Mouse (Mus musculus): ENCODE measurements at regions not wholly inside any gene's neighbourhood (a gene's known extent, or its start where the extent isn't known, plus 50 kb on each side); places are given as distances from the start of the nearest gene placed in this dataset.

DNA sequence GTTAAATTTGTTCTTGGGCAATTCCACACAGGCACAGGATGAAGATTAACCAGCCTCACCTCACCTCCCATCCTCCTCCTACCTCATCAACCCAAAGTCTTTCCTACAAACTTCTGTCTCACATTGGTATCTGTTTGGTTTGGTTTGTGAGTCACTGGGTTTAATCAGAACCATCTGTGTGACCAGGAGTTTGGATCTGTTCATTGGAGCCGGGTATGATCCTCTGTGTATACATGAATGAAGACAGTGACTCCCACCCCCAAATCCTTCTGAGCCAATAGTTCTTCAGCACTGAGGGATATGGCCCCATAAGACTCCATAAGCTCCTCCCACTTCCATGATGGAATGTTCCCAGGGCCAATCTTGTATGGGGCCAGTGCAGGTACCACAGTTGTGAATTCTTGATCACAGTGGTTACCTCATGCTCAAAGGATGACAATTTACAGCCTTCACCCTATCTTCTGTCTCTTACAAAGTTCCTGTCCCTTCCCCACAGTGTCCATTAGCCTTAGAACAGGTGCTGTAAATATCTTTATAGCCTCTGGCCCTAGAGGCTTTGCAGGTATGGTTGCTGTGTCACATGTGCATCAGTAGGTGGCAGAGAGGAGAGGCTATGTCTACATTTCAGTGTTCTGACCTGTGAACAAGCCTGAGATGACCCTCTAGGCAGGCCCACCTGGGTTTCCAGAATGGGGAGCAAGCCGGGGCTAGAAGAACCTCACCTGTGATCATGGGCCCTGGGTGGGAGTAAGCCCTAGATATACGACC, 192.5 kb downstream of the Xxylt1 start:
- Histone ChIP-seq H3K4me2 (ENCODE audit: low read depth, low read length, severe bottlenecking) (no peak overlapping the region), H3K27ac (ENCODE audit: low read depth, low read length) (no peak overlapping the region), H3K4me1 (replicated peaks; ENCODE audit: control insufficient read depth, insufficient read depth, low read length) (no peaks in the 10 kb centered on the region), H3K27me3 (ENCODE audit: control insufficient read depth, insufficient read depth, low read length) (no peaks in the 10 kb centered on the region), H3K9ac (ENCODE audit: low read length) (no peak overlapping the region), H3K9me3 (ENCODE audit: control insufficient read depth, low read length) (no peaks in the 10 kb centered on the region; the same call in 1 of the 2 replicates), H3K4me3 (ENCODE audit: low read depth, low read length) (no peak overlapping the region), H3K36me3 (ENCODE audit: control insufficient read depth, insufficient read depth, low read length) (no peaks in the 10 kb centered on the region)
- DNase-seq (ENCODE audit: low spot score) (no peak), ATAC-seq (replicated peaks; ENCODE audit: low FRiP score) (no peak)
- WGBS = 90% methylated on average over 3 of the region's 3 CpGs

DNA sequence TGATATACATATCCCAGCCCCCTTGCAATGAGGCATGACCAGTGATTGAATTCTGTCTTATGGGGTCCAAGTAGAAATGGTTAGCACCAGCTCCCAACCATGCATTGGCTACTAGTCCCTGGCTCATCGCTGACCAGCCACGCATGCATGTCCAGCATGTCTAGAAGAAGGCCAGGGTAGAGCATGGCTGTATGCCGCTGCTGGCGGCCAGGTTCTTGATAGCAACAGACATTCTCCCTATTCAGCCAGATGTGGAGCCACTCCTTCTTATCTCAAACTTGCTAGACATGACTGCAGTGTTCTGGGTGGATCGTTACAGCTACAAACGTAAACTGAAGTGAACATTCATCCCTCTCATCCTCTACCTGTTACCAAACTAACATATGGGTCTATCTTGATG, 188.6 kb downstream of the Xxylt1 start:
- Histone ChIP-seq H3K27me3 (ENCODE audit: control insufficient read depth, insufficient read depth, low read length) (no peaks in the 10 kb centered on the region), H3K27ac (ENCODE audit: low read depth, low read length) (no peak overlapping the region), H3K4me2 (ENCODE audit: low read depth, low read length, severe bottlenecking) (no peak overlapping the region), H3K9ac (ENCODE audit: low read length) (no peak overlapping the region), H3K9me3 (ENCODE audit: control insufficient read depth, low read length) (no peaks in the 10 kb centered on the region; the same call in 1 of the 2 replicates), H3K4me3 (ENCODE audit: low read depth, low read length) (no peak overlapping the region), H3K36me3 (ENCODE audit: control insufficient read depth, insufficient read depth, low read length) (no peaks in the 10 kb centered on the region), H3K4me1 (replicated peaks; ENCODE audit: control insufficient read depth, insufficient read depth, low read length) (no peaks in the 10 kb centered on the region)
- DNase-seq (ENCODE audit: low spot score) = no peak
- ATAC-seq (replicated peaks; ENCODE audit: low FRiP score) = no peak
- WGBS = 92% methylated on average over 6 of the region's 6 CpGs

DNA sequence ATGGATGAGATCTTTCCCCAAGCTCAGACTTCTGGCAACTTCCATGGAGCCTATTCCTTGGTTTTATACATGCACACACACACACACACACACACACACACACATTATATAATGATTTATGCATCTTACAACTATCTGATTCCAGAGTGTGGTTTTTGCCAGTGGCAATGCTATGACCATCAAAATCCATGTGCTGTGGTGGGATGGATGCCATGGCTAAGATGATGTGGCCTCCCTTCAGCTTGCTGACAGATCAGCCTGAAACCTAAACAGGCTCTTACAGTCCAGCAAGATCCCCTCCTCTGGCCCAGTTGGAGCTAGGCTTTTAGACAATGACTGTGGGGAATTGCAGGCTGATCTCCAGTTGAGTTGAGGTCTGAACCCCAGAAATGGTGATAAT, 187.1 kb downstream of the Xxylt1 start:
- H3K36me3 ChIP-seq (ENCODE audit: control insufficient read depth, insufficient read depth, low read length) = no peaks in the 10 kb centered on the region
- ATAC-seq (replicated peaks; ENCODE audit: low FRiP score) (no peak), DNase-seq (ENCODE audit: low spot score) (no peak)
- H3K9ac ChIP-seq (ENCODE audit: low read length) = no peak overlapping the region
- no peak overlapping the region for H3K27ac ChIP-seq (ENCODE audit: low read depth, low read length)
- H3K4me1 ChIP-seq (replicated peaks; ENCODE audit: control insufficient read depth, insufficient read depth, low read length) = no peaks in the 10 kb centered on the region
- no peaks in the 10 kb centered on the region for H3K27me3 ChIP-seq (ENCODE audit: control insufficient read depth, insufficient read depth, low read length)
- no peaks in the 10 kb centered on the region; the same call in 1 of the 2 replicates for H3K9me3 ChIP-seq (ENCODE audit: control insufficient read depth, low read length)
- H3K4me3 ChIP-seq (ENCODE audit: low read depth, low read length) = no peak overlapping the region
- no peak overlapping the region for H3K4me2 ChIP-seq (ENCODE audit: low read depth, low read length, severe bottlenecking)

DNA sequence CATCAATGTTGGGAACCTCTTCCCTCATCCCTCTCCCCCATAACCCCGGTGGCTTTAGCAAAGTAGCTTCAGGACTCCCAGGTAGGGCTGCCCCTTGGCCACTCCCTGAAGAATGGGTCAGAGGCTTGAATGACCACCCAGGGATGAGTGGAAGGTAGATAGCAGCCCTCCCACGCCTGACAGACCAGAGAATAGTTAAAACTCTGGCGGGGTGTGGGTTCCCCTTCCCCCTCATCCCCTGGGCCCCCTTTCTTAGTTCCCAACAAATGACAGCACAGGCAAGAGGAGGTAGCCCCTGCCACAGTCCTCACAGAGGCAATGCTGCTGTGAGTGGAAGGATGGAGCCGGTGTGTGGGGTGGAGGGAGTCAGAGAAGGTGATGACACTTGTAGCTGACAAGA, 186.2 kb downstream of the Xxylt1 start:
- no peak for ATAC-seq (replicated peaks; ENCODE audit: low FRiP score)
- Histone ChIP-seq H3K9me3 (ENCODE audit: control insufficient read depth, low read length) (no peaks in the 10 kb centered on the region; the same call in 1 of the 2 replicates), H3K4me2 (ENCODE audit: low read depth, low read length, severe bottlenecking) (no peak overlapping the region), H3K9ac (ENCODE audit: low read length) (no peak overlapping the region), H3K27ac (ENCODE audit: low read depth, low read length) (no peak overlapping the region), H3K36me3 (ENCODE audit: control insufficient read depth, insufficient read depth, low read length) (no peaks in the 10 kb centered on the region), H3K4me3 (ENCODE audit: low read depth, low read length) (no peak overlapping the region), H3K4me1 (replicated peaks; ENCODE audit: control insufficient read depth, insufficient read depth, low read length) (no peaks in the 10 kb centered on the region), H3K27me3 (ENCODE audit: control insufficient read depth, insufficient read depth, low read length) (no peaks in the 10 kb centered on the region)
- WGBS = 82% methylated on average over 4 of the region's 4 CpGs
- DNase-seq (ENCODE audit: low spot score) = no peak

DNA sequence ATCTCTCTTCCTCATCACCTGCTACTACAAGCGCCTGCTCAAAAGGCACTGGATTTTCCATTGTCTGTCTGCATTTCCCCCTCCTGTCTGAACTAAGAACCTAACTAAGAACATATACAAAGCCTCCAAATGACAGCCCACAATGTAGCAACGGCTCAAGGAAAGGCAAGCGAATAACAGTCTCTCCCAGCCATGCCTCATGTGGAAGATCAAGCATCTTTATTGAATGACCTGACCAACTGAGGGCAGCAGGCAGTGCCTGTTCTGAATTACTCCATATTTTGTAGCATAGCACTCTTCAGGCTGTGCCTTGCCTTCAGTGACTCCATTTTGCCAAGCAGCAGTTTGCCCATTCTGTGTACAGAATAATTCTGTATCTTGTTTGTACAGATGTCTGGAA, 183.9 kb downstream of the Xxylt1 start:
- Histone ChIP-seq H3K9ac (ENCODE audit: low read length) (no peak overlapping the region), H3K36me3 (ENCODE audit: control insufficient read depth, insufficient read depth, low read length) (no peaks in the 10 kb centered on the region), H3K4me3 (ENCODE audit: low read depth, low read length) (no peak overlapping the region), H3K4me2 (ENCODE audit: low read depth, low read length, severe bottlenecking) (no peak overlapping the region), H3K4me1 (replicated peaks; ENCODE audit: control insufficient read depth, insufficient read depth, low read length) (no peaks in the 10 kb centered on the region), H3K27me3 (ENCODE audit: control insufficient read depth, insufficient read depth, low read length) (no peaks in the 10 kb centered on the region), H3K27ac (ENCODE audit: low read depth, low read length) (no peak overlapping the region), H3K9me3 (ENCODE audit: control insufficient read depth, low read length) (no peaks in the 10 kb centered on the region)
- ATAC-seq (replicated peaks; ENCODE audit: low FRiP score) (no peak), DNase-seq (ENCODE audit: low spot score) (no peak)
- WGBS = 81% methylated on average over 3 of the region's 3 CpGs

DNA sequence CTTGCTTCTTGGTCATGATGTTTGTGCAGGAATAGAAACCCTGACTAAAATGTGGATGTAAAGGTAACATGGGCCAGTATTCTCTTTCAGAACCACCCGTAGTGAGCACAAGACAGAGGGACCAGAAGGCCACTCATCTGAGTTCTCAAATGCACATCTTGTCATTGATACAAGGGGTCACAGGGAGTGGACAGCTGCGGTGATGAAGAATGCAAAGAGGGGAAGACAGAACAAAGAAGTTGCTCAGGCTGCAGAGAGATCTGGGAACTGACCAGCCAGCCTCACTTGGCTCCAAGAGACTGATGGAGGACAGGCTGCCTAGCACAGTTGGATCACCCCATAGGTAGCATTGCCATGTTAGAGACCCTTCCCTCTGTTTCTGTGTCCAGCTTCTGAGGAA, 181.1 kb downstream of the Xxylt1 start:
- DNase-seq (ENCODE audit: low spot score) = no peak
- no peak for ATAC-seq (replicated peaks; ENCODE audit: low FRiP score)

DNA sequence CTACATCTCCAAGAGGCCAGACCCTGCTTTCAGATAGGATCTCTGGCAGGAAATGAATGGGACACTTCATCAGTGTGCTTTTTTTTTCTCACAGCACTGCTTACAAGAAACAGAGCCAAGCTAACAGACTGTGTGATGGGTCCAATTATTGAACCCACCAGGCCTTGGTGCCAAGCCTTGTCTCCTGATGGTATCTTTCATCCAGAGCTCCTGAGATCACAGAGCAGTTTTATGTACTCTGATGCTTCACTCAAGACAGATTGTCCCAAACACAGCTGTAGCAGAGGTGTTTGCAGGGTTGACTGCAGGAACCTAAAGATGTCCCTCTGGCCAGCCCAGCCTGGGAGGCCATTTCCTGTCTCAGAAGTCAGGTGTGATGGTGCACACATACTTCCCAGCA, 179.9 kb downstream of the Xxylt1 start:
- ATAC-seq (replicated peaks; ENCODE audit: low FRiP score) = no peak
- no peak overlapping the region for H3K9ac ChIP-seq (ENCODE audit: low read length)
- DNase-seq (ENCODE audit: low spot score) = no peak

More for the DNA sequence above, 181.1 kb downstream of the Xxylt1 start:
- Histone ChIP-seq H3K27ac (ENCODE audit: low read depth, low read length) (no peak overlapping the region), H3K36me3 (ENCODE audit: control insufficient read depth, insufficient read depth, low read length) (no peaks in the 10 kb centered on the region), H3K4me1 (replicated peaks; ENCODE audit: control insufficient read depth, insufficient read depth, low read length) (no peaks in the 10 kb centered on the region), H3K4me3 (ENCODE audit: low read depth, low read length) (no peak overlapping the region), H3K27me3 (ENCODE audit: control insufficient read depth, insufficient read depth, low read length) (no peaks in the 10 kb centered on the region), H3K9me3 (ENCODE audit: control insufficient read depth, low read length) (peaks cover 14% of the 10 kb centered on the region), H3K9ac (ENCODE audit: low read length) (no peak overlapping the region), H3K4me2 (ENCODE audit: low read depth, low read length, severe bottlenecking) (no peak overlapping the region)
- WGBS = 82% methylated on average over 2 of the region's 2 CpGs

More for the DNA sequence above, 179.9 kb downstream of the Xxylt1 start:
- H3K4me2 ChIP-seq (ENCODE audit: low read depth, low read length, severe bottlenecking) = no peak overlapping the region
- no peak overlapping the region for H3K27ac ChIP-seq (ENCODE audit: low read depth, low read length)
- no peaks in the 10 kb centered on the region for H3K27me3 ChIP-seq (ENCODE audit: control insufficient read depth, insufficient read depth, low read length)
- peaks cover 14% of the 10 kb centered on the region for H3K9me3 ChIP-seq (ENCODE audit: control insufficient read depth, low read length)
- no peaks in the 10 kb centered on the region for H3K36me3 ChIP-seq (ENCODE audit: control insufficient read depth, insufficient read depth, low read length)
- no peaks in the 10 kb centered on the region for H3K4me1 ChIP-seq (replicated peaks; ENCODE audit: control insufficient read depth, insufficient read depth, low read length)
- no peak overlapping the region for H3K4me3 ChIP-seq (ENCODE audit: low read depth, low read length)
